Mouse (Mus musculus): Measurements from ENCODE around the gene Fbp1.
"Not testable (repeated sequence)": the region's sequence is repeated elsewhere in the genome, so short reads cannot be mapped to it uniquely, and the experiment has no call there.

Gene Fbp1

DNA sequence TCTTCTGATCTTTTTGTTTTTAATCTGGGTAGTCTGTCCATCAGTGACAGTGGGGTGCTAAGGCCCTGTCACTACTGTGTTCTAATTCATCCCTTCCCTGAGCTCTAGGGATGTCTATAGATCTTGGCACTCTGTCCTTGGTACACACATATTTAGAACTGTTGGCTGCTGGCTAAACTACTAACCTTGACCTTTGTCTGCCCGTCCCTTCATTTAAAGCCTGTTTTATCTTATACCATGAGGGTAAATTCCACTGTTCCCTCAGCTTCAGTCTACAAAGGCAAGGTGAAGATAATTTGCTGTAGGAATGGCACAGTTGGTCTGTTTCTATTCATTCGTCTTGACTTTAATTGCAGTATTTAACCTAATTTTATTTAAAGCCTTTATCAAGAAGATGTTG, 55.8 kb downstream of the Fbp1 start:
- DNase-seq (ENCODE audit: low spot score): no peak

DNA sequence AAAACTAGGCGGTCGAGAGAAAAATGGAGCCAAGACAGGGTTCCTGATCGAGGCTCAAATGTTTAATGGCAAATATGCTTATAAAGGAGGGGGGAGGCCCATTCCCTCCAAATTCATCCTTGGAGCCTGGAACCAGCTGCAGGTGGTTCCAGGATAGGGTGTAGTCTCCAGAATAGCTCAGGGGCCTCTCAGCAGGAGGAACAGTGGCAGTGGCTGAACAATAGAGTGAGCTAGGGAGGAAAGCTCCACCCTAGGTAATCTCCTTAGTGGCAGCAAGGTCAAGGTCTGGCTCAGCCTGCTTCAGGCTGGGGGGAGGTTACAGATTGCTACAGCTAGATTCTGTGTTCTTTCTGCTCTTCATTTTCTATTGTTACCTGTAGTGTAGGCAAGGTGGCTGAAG, 72.4 kb downstream of the Fbp1 start:
- not testable (repeated sequence) for DNase-seq (ENCODE audit: low spot score)

Measured in embryo, embryonic 10.5 days (tissue).